Mouse (Mus musculus) cerebellum, adult 18-20 months (tissue): ENCODE results near the gene Urod.

Experiments used
- DNase-seq, 2 experiments: peaks; one replicate each; pipeline ENCODE4 v3.0.0; 2021

Urod gene

DNA sequence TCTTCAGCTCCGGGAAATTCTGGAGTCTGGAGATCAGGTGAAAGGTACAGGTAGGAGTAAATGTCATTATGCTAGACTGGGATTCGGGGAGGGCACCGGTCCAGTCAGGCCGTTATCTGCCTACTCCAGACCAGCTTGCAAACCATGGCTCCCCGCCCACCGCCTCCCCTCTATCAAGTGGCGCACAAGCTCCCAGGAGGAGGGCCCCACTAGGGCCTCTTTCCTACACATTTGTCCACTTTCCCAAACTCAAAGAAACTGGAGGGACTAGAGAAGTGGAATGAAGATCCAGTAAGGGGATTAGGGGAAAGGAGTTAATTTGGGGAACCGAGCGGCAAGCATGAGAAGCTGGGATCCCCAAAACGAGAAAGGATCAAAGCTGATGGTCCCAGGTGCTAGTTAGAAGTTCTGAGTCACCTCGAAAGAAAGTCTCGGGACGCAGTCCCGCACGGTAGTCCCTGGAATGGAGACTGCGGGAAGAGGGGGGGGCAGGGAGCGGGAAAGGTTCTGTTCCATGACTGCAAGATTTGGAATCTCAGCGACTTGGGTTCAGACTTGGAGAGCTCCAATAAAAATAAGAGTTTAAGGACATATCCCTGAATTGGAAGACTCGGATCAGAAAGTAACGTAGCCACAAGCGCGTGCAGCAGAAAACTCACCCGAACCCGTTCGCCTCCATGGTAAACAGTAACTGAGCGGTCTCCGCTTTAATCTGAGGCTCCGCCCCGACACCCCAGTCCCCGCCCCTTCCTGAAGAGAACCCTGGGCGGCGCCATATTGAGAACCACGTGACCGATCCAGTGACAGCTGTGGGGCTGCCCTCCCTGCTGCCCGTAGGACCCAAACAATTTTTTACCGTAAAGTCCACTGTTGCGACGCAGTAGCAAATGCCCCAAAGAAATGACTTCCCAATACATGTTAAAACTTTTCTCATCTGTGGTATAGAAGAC, at the start of gene Urod:
Gene Urod, minus strand, starts transcription at position 742 of the 950 bp plus-strand sequence.
- peak; percentile 94 to 96 for DNase-seq

DNA sequence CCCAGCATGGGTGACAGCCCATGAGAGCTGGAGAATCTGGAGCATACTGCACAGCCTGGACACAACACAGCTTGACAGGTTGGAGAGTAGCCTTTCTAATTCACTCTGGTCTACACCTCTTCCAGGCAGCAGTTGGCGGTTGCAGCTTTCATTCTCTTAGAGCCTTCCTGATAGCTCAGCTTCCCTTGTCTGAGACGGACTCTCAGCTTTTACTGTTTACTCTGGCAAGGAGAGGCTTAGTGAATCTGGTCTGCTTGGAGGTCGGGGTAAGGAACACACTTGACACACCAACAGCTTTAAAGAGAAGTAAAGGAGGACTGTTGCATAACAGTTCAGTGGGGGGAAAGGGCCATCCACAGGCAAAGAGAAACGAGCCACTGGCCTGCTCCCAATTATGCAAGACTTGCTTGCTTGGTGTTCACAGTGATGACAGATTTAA, 47.1 kb upstream of the Urod start:
- DNase-seq: peak; percentile 27 to 36

DNA sequence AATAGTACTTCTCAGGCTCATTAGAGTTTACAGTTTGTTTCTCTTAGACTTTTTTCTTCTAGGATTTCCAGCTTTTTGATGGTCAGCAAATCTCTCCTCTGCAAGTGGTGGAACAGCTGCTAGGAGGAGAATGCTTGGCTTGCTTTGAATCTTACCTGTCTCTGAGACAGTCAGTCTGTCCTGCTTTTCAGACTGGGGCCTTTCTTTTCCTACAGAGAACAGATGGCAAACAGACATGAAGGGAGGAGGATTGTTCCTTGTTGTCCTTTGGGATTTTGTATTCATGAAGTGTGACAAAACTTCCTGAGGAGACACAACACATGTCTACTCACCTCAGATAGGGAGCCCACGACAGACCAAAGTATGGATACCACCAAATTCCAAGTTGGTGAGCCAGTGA, 46.6 kb upstream of the Urod start:
- no peak for DNase-seq

DNA sequence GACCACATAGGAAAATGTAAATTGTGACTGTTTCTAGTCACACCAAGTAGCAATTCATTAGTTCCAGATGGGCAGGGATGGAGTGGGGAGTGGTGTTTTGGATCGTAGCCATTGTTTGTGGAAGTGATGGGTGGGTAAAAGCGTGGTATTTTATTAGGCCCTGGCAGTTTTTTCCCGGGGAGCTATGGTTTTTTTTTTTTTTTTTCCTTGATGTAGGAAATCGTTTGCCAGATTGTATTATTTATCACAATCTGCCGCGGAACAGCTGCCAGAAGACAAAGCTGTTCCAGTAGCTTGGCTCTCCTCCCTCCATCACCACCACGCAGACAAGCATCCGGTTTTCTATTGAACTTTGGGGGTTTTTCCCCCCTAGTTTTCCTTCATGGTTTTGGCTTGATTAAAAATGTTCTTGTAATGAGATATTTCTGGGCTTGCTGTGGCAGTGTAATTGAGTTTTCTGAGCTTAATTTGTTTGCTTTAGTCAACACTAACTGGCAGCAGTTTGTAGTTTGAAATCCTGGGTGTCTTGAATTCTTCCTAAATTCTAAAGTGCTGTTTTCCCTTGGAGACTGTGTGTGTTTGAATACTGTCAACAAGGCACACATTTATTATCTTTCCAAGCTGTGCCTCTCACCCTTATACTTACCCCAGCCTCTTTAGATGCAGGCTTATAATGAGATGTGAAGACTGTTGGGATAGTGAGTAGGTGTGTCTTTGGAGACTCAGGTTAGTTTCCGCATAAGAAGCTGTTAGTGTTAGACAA, 45.9 kb upstream of the Urod start:
- peak; percentile 42 to 52 for DNase-seq

DNA sequence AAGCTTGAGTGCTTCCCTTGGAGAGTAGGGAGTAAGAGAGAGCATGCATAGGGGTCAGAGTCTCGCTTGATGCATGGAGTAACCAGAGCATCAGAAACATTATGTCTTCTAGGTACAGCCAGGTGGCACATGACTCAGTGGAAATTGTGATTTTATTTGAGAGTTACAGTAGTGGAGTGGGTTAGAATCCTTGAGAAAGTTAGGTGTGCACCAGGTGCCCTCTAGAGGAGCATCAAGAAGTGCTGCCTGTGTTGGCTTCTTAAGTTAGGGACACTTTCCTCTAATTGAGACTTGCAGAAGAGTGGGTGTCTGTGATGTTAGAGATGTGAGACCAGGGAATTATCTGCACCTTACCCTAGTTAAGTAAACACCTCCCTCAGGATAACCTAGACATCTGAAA, 36.9 kb upstream of the Urod start:
- DNase-seq: no peak

DNA sequence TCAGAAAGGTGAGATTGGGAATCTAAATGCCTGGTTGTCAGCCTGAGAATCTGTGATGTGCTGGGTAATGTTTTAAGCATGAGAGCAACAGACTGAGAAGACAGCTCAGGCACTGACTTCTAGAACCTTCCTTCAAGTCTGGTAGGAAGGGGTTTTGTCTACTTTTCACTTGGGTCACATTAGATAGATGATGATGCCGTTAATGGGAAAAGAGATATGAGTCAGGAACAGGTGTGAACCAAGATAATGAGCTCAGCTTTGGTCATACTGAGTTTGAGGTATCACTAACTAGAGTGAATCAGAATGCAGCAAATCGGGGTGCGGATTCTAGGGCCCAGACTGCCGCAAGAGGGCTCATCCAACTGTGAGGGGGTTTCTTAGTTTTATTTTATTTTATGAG, 29.3 kb upstream of the Urod start:
- no peak for DNase-seq

DNA sequence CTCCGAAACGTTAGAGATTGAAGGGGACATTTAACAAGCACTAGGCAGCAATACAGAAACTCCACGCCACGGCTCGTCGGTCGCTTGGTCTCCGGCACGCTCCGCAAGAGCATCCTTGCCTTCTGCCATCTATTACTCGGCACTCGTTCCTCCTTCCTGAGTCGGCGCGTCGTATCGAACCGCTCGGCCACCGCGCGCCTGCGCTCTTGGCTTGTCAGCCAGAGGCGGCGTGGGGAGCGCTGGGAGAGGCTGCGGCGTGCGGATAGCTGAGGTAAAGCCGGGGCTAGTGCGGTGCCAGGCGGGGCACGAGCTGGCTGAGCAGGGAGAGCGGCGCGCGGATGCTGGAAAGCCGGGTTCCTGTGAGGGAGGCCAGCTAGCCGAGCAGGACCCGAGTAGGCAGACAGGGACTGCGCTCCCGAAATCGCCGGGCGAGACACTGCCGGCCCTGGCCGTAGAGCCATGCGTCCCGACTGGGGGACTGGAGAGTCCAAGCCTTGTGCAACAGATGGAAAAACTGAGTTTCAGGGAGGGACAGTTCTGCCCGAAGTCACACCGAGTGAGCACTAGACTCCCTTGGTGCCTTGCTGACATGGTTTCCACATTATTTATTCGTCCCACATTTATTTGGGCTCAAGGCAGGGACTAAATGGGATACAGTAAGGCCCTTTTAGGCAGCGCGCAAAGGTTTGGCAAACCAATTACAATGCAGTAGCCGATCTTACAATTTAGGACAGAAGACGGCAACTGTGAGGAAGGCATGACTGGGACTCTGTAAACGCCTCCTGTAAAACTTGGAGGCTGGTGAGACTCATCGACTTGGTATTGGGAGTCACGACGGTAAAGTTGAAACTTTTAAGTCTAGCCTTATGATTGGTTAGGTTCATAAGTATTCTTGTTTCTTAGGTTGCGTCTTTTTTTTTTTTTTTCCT, 25.3 kb upstream of the Urod start, which contains the start of gene Eif2b3:
Gene Eif2b3, plus strand, starts transcription at position 197 of the 929 bp plus-strand sequence.
- peak; percentile 93 to 94 for DNase-seq

DNA sequence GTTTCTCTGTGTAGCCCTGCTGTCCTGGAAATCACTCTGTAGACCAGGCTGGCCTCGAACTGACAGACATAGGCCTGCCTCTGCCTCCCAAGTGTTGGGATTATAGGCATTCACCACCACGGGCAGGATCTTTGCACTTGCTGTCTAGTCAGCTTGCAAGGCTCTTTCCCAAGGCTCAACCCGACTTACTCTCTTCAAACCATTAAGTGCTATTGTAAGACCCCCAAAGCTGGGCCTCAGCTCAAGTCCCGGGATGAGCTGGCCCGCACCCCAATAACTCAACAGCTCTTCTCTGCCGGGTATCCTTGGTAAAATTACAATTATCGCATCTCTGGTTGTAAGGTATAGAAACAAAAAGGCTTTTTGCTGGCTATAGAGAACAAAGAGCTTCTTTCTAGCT, 24.1 kb upstream of the Urod start:
- DNase-seq: no peak

DNA sequence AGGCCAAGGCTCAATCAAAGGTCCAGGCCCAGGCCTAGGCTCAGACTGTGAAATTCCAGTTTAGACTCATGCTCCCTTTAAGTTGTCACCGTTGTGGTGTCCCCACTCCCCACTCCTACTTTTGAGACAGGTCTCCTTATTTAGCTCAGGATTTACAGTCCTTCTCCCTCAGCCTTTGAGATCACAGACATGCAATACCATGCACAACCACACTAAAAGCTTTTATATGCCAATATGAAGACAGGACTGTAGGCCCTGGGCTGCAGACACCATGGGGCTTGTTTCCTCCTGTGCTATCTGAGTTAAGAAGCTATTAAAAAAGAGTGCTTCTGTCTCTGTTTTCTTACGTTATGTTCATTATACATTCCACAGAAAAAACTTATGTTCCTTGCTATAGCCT, 23.5 kb upstream of the Urod start:
- no peak for DNase-seq

DNA sequence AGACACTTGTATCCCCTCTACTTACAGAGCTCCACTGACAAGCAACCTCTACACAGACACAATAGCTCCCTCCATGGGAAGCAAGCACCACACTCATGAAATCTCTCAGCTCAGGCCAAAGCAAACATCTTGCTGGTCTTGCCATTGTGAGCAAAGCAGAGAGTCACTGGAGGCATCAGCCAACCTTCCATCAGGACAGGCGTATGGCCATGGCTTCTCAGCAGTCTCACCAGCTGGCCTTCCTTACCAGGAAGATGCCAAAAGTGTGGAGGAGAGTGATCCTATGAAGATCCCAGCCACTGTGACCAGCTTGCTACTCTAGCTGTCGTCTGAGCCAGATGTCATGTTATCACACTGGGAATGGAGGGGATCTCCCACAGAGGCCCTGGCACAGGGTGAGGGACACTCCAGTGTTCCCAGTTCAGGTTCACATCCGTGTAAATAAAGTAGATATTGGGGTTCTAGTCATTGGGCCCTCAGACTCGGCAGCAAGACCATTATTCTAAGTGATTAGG, 20.7 kb upstream of the Urod start:
- DNase-seq: no peak

DNA sequence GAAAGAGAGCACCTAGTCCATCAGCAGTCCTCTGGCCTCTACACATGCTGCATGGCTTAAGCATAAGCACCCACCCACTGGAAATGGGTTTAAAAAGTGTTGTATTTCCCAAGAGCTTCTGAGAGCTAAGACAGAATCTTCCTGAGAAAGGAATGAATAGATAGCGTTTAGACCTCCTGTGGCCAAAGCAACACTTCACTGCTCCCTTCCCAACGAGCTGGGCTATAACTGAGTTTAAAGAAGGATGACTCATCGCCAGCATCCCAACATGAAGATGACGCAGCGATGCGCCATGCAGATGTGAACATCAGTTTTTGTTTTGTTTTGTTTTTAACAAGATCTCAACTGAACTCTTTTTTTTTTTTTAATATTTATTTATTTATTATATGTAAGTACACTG, 19.4 kb upstream of the Urod start:
- DNase-seq: no peak

DNA sequence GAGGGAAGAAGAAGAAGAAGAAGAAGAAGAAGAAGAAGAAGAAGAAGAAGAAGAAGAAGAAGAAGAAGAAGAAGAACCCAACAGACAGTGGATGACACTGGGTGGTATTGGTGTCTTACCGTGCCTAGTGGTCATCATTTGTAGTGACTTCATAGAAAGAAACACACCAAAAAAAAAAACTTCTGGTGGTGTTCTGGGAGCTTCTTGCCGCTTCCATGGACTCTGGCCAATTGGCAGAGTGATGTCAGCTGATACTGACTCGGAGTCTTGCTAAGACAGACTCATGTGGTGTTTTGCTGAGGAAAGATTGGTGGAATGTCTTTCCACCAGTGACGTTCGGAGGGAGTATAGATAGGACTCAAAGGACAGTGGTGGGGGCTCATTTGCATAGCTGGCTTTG, 16.0 kb upstream of the Urod start:
- no peak for DNase-seq

DNA sequence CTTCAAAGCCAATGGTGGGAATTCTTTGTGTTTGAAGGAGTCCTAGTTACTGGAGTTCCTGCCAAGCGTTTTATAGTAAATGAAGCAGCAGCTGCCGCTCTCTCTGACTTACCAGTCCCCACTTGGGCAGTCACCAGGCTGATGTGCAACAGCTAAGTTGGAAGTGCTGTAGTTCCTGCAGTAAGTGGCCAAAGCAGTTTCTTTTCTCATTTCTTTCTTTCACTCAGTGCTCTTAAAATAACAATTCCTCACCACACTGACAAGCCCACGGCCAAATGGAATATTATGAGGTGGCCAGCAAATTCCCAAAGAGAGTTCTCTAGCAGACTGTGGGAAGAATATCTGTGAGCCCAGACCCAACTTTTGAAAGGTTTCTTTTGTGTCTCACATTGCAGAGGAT, 12.8 kb upstream of the Urod start:
- DNase-seq: no peak

DNA sequence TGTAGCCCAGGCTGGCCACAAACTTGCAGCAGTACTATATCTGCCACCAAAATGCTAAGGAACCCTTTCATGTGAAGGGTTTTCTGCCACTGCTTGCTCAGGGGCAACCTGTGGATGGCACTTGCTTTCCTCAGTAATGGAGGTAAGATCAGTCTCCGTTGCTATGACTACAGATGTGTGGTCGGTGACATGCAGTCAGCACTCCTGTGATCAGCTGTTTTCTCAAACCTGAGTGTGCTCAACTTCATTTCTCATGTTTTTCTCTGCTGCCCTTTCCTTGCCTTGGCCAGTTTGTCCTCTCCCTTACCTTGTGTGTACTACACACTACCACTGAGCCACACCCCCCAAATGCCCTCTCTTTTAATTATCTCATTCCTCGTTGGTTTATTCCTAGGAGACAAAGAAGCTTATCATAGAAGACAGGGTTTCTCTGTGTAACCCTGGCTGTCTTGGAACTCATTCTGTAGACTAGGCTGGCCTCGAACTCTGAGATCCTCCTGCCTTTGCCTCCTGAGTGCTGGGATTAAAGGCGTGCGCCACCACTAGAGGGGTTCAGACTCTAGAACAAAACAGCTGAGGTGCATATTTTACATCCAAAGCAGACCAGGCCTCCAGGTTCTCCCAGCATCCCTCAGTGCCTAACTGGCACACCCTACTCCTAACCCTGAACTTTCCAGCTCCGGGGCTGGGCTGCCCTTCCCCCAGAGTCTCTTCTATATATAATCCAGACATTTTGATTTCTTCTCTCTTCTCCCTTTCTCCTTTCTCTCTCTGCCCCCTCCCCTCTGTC, 11.6 kb upstream of the Urod start:
- no peak for DNase-seq

DNA sequence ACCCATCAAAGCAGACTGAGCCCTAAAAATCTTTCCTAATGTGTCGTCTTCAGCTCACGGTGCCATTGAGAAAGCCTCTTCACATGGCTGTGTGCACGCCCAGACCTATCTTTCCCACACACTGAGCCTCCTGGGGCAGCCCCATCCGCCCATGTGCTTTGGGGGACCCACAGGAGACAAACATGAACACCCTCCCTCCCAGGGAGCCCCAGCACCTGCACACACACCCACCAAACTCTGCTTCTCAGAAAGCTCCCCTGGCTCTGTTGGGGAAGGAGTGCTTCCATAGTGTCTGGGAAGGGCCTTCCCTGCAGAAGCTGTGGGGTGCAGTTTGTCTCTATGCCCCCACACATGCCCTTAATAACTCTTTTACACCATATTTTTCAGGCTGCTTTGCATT, 10.4 kb upstream of the Urod start:
- DNase-seq: no peak

DNA sequence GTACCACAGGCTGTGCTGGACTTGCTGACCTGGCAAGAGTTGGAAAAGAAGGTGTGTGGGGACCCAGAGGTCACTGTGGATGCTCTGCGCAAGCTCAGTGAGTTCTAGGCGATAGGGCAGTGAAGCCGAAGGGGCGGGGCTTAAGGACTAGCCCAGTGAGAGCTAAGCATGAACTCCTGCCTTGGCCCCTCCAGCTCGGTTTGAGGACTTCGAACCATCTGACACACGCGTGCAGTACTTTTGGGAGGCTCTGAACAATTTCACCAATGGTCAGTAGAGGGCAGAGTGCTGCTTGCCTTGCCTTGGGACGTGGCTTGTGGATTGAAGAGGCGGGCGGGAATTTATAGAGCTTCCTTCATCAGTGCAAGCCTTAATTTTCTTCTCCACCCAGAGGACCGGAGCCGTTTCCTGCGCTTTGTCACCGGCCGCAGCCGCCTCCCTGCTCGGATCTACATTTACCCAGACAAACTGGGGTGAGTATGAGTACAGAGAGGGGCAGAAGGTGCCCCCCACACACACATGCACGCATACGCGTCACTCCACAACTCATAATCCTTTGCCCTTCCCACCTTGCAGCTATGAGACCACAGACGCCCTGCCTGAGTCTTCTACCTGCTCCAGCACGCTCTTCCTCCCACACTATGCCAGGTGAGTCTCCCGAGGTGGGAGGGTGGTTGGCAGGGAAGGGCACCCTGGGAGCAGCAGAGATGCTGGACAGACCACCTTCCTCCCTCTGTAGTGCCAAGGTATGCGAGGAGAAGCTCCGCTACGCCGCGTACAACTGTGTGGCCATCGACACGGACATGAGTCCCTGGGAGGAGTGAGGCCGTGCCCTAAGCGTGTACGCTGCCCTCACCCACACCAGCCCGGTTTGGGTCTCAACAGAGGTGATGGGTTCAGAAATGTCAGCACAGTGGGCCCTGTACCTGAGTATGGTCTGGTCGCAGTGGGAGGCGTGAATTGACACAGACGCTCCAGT, 8.6 kb upstream of the Urod start:
- peak; percentile 62 to 65 for DNase-seq

DNA sequence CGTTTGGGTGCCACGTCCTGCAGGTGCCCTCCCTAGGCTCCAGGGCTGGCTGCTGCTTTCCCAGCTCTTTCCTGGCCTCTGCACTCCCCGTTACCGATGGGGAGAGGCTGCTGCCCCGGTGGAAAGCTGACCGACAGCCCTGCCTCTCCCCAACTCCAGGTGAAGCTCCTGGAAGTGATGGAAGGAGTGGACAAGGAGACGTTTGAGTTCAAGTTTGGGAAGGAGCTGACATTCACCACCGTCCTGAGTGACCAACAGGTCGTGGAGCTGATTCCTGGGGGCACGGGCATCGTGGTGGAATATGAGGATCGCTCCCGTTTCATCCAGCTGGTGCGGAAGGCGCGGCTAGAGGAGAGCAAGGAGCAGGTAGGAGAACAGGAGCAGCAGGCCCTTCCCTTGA, 7.7 kb upstream of the Urod start:
- DNase-seq: no peak

DNA sequence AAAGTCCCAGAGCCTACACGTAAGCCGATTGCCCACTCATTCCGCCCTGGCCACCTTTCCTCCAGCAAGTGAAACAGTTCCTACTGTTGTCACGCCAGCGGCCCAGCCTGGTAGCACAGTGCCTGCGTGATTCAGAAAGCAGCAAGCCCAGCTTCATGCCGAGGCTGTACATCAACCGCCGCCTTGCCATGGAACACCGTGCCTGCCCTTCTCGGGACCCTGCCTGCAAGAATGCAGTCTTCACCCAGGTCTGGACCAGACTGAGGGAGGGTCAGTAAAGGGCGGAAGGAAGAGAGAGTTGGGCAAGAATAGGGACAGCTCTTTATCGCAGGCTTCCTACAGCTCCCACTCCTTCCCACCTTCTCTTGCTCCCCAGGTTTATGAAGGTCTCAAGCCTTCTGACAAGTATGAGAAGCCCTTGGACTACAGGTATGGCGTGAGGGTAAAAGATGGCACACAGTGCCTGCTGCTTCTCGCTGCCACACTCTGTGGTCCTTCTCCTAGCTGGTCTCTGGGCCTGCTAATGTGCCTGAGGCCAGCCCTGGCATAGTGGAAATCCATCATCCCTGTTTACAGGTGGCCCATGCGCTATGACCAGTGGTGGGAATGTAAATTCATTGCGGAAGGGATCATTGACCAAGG, 5.4 kb upstream of the Urod start:
- DNase-seq: no peak

DNA sequence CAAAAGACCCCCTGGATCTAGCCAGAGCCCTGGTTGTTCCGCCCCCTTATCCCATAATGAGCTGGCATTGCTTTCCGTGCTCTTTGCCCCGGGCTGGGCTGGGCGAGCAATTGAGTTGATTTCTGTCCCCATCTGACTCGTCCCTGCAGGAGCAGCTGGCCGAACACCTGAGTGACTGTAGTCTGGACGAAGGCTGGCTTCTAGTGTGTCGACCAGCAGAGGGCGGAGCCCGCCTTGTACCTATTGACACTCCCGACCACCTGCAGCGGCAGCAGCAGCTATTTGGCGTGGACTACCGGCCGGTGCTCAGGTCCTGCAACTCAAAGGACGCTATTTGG, 1.6 kb upstream of the Urod start:
- DNase-seq: peak; percentile 66 to 71
